Mouse (Mus musculus): Measurements from ENCODE around the gene Haao.

Gene Haao

DNA sequence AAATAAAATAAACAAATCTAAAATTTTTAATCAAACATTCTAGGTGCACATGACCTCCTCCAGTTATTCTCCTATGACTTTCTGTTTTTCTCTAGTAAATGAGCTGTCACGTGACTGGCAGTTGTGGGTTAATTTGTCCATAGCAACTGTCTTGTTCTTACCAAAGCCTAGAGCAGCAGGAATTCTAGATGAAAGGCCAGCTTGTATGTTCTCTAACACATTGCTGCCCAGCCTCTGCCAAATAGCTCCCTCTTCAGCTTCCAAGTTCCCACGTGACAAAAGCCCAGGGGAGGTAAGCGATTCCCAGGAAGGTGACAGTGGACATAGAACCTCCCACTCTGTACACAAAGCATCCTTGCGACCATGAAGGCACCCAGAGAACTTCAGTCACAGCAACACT, 13.6 kb downstream of the Haao start:
- DNase-seq (ENCODE audit: low read depth, low spot score): no peak

DNA sequence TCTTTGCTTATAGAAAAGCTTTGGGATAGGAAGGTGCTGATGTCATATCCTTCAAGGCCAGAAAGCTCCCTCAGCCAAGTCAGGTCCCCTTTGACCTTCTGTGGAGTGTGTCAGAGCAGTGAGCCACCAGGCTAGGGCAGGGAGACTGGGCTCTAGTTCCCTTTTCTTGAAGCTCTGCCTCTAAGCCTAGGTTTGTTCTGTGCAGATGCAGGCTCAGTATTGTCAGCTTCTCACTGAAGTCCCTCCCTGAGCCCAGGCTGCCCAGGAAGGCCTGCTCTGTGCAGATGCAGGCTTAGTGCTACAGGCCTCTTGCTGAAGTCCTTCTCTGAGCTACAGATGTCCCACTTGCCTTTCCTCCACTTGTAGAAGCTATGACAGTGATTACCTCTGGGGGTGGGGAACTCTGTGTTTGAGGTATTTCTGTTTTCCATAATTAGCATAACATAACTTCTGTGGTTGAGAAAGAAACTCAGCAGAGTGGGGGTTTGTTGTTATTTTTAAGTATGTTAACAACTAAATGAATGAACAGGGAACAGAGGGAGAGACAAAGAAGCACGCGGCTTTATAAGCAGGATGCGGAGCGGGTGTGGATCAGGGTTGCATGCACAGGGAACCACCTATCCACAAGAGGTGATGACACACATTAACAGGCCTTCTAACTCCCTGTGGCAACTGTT, 17.0 kb downstream of the Haao start:
- no peak for DNase-seq (ENCODE audit: low read depth, low spot score)

DNA sequence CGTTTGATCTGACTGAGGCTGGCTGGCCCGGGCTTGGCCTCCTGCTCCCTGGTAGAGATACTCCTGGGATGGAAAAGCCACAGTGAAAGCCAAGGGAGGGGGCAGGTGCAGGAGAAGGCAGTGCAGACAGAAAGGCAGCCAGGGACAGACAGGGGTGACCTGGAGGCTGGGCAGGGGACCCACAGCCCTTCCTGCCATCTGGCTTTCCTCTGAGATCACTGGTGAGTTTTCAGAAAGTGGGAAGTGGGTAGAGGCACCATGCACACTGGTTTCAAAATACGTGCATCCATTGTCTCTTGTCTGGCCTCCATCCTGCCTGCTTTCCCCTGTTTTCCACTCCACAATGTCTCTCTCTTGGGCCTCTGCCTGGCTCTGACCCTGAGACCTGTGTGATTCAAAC, 18.4 kb downstream of the Haao start:
- no peak for DNase-seq (ENCODE audit: low read depth, low spot score)

DNA sequence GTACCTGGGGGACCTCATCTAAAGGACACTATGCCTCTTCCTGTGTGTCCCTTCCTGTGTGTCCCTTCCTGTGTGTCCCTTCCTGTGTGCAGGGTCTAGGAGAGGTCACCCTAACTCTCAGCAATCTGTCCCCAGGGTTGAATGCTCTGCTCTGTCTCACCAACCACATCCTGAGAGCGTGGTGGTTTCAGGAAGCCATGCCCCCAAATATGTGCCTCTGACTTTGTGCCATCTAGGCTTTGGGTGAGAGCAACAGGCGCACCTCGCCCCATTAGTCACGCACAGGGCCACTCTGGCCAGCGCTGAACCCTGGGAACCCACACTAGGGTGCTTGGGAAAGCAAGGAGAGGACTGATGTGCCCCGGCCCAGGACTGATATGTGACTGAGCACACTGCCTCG, 23.9 kb downstream of the Haao start:
- DNase-seq (ENCODE audit: low read depth, low spot score): no peak

DNA sequence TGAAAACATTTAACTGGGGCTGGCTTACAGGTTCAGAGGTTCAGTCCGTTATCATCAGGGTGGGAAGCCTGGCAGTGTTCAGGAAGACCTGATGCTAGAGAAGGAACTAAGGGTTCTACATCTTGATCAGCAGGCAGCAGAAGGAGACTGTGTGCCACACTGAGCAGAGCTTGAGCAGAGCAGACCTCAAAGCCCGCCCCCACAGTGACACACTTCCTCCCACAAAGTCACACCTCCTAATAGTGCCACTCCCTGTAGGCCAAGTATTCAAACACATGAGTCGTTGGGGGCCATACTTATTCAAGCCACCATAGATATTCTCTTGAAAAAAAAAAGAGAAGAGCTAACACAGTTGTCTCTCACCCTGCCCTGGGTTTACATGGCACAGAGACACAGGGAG, 25.9 kb downstream of the Haao start:
- no peak for DNase-seq (ENCODE audit: low read depth, low spot score)

DNA sequence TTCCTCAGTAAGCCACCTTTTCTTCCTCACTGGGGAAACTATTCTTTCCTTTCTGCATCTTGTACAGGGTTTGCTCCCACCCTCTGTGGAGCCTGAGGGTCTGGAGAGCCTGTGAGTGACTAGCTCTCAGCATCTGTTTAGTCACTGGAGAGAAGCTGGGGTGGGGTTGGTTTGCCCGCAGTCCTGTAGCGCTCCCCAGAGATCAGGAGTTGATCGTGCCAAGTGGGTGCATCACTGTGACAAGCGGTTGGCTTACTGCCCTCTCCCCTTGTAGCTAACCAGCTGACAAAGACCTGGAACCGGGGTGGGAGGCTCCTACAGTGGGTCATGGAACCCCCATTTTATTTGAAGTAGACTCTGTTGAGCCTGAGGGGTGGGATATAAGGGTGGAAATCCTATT, 27.1 kb downstream of the Haao start:
- DNase-seq (ENCODE audit: low read depth, low spot score): no peak

DNA sequence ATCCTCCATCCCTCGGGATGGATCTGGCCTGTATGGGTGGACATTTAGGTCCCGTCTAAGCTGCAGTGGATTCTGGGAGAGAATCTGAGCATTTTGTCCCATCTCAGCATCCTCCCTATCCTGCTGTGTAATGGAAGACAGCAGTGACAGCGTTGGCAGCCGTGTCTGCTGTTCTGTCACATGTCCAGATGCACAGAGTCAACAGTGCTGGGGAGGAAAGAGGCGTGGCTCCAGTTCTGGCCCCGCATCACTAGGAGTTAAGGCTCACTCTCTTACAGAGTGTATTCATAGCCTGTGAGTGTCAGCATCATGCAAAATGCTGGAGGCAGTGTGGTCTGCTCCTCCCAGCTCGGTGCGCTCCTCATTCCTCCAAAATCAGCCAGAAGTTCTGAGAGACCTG, 28.3 kb downstream of the Haao start:
- no peak for DNase-seq (ENCODE audit: low read depth, low spot score)

DNA sequence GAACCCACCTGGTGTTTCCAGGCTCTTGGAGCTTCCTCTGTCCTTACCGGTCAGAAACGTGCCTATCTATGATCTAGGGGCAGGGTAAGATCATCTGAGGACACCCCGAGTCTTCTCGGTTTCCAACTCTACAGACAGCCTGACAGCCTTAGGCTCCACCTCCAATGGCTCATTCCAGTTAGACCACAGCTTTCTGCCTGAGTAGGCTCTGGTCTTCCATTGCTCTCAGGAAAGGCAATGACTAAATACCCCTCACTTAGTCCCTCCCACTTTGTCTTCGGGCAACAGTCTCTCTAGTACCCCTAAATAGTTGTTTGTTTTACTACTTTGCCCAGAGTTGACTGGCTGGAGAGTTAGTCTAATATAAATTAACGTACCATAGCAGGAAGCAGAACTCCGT, 30.8 kb downstream of the Haao start:
- no peak for DNase-seq (ENCODE audit: low read depth, low spot score)

DNA sequence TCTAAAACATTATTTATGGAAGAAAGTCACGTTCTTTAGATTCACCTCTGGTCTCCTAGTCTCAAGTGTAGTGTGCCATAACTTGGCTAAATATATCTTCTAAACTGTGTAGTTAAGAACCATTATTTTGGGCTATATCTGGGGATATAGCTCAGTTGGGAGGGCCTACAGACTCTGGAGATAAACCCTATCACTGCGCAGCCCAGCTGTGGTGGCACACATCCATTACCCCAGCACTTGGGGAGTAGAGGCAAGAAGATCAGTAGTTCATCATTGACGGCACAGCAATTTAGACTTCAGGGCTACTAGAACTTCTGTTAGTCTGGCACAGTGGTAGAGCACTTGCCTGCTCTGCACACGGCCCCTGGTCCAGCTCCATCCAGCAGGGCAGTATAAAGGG, 34.7 kb downstream of the Haao start:
- no peak for DNase-seq (ENCODE audit: low read depth, low spot score)

DNA sequence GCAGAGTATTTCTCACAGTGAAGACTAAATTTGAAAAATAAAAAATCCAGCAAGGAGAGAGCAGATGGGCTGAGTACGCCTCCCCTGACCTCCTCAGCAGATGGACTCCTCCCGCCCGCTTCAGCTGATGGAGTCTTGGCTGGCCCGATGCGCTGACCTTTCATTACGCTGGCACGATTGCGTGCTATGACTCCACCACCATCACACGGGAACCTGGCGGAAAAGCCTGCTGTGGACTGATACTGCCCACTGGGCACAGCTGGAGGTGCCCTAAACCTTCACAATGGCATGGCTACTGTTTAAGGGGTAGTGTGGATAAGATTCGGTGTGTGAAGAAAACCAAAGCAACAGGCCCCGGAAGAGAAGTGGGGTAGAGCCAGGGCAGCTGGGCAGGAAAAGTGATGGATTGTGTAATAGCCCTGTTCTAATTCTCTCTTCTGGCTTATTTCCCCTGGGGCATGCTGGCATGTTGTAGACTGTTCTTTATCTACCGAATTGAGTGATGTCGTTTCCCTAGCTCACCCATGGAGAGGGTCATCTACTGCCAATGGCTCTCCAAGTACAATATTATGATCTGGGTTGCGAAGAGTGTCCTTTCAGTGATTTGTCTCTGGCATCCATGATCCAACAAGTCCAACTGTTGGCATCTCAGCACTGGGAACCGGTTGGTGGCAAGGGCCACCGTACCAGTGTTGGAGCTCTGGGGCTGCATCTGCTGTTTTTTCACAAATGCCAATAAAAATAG, 35.4 kb downstream of the Haao start:
- DNase-seq (ENCODE audit: low read depth, low spot score): no peak

DNA sequence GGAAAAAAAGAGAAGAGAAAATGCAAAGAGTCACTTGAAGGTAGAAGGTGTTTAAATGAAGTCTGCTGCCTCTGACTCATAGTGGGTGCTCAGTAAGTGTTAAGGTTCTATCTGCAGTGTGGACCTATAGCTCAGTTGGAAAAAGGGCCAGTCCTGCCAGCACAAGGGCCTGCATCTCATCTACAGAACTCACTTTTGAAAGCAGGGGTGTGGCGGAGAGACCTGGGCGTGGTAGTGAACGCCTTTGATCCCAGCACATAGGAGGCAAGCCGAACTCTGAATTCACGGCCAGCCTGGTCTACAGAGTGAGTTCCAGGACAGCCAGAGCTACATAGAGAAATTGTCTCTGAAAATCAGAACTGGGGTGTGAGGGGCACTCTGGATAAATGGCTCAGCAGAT, 37.5 kb downstream of the Haao start:
- DNase-seq (ENCODE audit: low read depth, low spot score): no peak

DNA sequence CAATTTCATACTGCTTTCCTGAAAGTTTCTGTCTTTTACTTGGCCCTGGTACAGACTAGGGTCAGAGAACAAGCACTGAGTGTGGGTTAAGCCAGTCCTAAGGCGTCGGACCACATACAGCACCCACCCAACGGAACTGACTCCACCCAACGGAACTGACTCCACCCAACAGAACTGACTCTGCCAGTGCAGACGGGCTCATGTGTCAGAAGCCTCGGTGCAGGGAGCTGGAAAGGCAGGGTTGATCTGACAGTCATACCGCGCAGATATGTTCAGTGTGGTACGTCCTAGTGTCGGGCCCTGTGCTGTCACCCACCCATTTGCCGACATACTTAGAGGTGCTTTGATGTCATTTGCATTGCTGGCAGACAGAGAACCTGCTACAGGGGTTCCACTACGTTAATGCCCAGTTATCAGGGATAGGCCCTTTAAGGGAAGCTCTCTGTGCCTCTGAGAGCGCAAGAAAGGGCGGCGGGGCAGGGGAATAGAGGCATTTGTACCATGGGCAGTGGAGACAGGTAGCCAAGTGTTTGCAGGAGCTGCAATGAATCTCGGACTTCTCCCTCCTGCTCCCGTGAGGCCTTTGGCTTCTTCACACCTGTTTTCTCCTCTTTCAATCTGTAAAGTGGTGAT, 38.5 kb downstream of the Haao start:
- peak; percentile 60 for DNase-seq (ENCODE audit: low read depth, low spot score)

DNA sequence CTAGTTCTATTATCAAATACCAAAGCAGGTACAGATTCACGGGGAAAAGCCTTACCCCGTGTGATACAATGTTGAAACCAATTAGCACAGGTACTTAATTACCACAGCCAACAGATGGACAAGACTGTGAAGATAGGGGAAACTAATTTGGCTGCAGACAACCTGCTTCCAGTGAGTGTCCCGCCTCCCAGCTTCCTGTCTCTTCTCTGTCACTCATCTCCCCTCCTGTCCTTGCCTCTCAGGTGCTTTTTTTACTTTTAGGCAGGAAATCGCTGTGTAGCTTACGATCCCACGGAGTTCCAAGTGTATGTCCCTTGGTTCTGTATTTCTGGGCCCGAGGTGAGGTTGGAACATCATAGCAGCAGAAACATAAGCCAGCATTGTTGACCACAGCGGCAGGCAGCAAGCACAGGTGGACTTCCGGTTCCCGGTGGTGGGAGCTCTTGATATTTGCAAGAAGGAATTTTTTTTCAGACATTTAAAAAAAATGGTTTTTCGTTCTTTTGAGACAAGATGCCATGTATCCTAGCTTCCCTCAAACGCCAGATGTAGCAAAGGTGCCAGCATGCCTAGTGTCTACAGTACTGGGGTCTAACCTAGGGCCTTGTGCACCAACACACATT, 39.2 kb downstream of the Haao start:
- DNase-seq (ENCODE audit: low read depth, low spot score): no peak

DNA sequence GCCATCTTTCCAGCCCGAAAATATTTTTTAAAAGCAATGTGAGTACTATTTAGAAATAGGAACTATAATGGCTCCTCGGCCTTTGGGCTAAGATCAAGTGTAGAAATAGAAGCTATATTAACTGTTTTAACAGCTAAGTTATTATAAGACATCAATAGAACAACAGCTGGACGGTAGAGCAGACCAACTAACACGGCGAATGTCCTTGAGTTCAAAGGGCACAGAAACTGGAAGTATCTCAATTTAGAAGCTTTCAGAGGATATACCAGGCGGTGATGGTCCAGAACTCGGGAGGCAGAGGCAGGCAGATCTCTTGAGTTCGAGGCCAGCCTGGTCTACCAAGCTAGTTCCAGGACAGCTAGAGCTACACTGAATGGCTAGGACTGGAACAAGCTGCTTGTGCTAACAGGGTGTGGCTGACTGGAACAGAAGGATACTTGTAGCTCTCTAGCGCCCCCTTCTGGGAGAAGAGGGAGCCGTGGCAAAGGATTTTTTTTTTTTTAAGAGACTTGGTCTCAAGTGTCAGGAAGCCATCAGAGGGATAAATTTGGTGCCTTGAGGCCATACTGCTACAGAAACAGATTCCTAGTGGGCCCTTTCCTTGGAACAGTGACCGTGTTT, 39.9 kb downstream of the Haao start:
- peak; percentile 82 for DNase-seq (ENCODE audit: low read depth, low spot score)

DNA sequence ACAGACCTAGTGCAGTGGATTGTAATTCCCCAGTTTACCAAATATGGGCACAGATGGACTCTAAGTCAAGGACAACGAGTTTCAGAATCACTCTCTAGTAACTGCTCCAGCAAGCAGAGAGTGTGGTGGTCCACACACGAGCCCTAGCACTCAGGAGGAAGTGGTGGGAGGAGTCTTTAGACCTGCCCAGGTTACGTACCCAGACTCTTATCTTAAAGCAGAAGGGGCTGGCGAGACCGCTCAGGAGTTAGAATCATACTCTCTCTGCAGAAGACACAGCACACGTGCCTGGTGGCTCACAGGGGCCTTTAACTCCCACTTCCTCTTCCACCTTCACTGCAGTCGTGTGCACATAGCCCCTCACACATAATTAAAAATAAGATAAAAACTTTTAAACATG, 40.4 kb downstream of the Haao start:
- DNase-seq (ENCODE audit: low read depth, low spot score): no peak

DNA sequence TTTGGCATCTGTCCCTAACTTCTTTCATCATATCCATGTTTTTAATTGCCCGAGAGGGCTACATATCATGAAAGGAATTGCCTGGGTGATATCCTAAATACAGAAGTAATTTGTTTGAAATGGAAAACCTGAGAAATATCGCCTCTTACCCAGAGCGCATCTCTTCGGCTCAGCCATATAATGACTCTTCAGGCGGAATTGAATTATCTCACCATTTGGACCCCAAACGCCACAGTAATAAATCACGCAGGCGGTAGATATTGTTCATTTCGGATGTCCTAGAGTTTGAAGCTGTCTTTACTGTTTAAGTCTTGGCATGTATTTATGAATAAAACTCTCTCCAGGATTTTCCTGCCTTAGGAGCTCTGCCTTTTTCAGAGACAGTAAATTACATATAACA, 42.7 kb downstream of the Haao start:
- DNase-seq (ENCODE audit: low read depth, low spot score): no peak

DNA sequence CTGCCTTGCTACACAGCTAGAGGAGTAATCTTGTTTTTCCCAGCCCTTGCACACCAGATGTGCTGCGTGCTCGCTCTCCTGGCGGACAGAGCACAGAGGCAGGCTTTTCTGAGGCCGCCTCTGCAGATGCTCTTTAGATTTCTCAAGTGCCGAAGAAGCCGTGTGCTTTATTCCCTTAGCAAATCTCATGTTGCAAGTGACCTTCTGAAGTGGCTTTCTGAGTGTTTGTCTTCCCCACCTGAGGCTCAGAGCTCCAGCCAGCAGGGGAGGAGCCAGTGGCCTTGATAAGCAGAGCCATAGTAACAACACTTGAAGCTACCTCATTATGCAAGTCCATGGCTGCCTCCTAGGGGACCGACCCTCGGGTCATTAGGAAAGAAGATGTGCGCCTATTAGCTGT, 43.8 kb downstream of the Haao start:
- DNase-seq (ENCODE audit: low read depth, low spot score): no peak

DNA sequence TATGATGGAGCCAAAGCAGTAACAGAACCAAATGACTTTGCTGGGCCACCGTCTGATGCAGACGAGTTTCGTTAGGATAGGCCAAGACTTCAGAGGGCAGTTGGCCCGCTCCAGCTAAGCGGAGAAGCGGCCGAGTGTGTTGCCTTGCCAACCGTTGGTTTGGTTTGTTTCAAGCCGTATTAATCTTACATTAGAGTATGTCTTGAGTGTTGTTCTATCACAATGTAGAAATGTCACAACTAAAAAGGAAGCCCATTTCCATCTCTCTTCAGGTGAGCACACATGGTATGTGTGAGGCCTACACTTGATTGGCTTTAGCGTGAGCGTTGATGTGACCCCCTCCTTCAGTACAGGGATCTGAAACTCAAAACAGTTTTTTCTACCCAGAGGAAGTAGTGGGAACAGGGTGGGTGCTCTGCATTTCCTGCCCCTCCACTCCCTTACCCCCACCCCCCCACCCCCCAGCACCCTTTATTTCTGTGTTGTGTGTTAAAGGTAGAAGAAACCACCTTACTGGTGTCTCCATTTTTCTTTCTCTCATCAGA, 48.2 kb downstream of the Haao start:
- DNase-seq (ENCODE audit: low read depth, low spot score): no peak

DNA sequence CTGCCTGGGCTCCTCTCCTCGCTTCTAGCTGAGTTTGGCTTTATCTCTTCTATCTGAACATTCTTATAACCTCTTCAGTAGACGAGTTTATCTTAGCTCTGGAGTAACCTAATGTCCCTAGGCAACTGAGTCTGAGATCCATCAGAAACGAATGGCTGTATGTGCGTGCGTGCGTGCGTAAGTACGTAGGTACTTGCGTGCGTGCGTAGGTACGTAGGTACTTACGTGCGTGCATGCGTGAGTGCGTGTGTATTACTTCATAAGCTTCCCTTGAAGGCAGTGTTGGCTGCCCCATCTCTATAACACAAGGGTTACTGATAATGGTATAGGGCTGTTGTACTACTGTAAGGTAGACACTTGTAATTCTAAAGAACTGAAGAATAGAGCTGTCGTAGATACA, 52.6 kb downstream of the Haao start:
- DNase-seq (ENCODE audit: low read depth, low spot score): no peak

DNA sequence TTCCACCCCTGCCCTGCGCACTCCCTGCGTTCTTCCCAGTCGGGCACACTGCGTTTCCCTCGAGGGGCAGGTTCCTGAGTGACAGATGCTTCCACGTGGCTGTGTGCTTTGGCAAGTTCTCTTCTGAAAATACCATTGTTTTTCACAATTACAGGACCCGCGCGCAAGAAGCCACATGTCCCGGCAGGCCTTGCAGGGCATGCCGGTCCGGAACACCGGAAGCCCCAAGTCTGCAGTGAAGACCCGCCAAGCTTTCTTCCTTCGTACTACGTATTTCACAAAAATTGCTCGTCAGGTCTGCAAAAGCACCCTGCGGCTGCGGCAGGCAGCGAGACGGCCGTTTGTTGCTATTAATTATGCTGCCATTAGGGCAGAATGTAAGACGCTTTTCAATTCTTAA, 55.4 kb downstream of the Haao start:
- no peak for DNase-seq (ENCODE audit: low read depth, low spot score)

DNA sequence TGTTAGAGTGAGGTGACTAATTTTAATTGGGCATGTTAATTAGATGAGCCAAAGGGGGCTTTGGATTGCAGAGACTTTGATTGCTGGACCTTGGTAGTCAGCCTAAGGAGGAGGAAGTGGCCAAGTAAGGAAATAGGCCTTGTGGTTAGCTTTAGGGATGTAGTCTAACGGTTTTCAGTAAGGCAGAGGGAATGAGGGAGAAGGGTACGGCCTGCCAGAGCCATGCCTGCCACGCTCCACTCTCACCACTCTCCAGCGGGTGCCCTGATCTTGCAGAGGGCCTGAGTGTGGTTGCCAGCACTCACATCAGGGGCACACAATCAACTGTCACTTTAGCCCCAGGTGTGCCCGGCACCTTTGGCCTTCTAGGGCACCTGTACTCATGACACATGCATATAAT, 57.6 kb downstream of the Haao start:
- DNase-seq (ENCODE audit: low read depth, low spot score): no peak

DNA sequence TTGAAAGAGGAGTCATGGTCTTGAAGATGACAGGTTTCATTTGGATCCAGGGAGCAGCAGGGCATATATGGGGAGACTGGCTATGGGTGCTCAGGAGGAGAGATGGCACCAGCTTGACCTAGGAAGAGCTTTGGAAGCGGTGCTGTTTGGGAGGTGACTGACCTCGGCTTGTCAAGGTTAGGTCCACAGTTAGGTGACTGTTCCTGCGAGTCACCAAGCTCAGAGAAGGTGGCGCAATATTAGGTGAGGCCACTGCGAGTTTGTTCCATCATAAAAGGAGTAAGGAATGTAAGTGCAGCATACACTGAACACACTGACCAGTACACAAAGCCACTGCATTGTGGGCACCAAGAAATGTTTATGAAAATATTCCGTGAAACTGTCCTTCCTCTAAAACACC, 61.3 kb downstream of the Haao start:
- no peak for DNase-seq (ENCODE audit: low read depth, low spot score)
